8 mouse cellular contexts compared by ENCODE assay signal in the genomic region with DNA sequence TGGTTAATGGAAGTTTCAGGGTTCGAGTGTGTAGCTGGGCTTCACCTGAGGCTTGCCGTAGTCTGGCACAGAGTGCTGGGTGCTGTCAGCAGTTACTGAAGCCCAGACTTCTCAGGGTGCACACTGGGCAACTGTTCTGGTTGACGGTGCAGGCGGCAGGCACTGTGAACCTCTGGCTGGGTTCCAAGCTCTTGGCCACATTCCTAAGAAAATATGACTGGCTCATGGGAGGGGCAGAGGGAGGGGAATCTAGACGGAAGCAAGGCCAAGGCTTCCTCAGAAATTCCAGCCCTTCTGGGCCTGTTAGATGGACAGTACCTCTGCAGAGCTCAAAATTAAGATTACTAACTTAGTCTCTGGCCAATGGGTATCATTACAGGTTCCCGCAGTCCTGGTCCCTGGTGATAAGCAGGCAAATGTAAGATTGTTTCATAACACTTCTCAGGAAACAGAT. TPM values are rescaled to one million over a fixed set of nuclear protein-coding genes. Genes with fewer than 3 reads are reported as not detected.
DNase-seq lines count a peak whose midpoint lies in the region; ATAC-seq lines count a peak whose summit lies in the region.

No protein-coding gene starts in this region.

- peaks cover 17% of the 10 kb centered on the region for H3K36me3 ChIP-seq in forebrain, embryonic 13.5 days (ENCODE audit: poor library complexity, severe bottlenecking)
- peaks cover 6% of the 10 kb centered on the region for H3K36me3 ChIP-seq in forebrain, embryonic 12.5 days (replicated peaks)
- 0 out of 2 replicates have a peak, but pooled peaks cover 3% of the 10 kb centered on the region for H3K36me3 ChIP-seq in embryonic facial prominence, embryonic 12.5 days
- H3K36me3 ChIP-seq in heart, embryonic 14.5 days (ENCODE audit: control insufficient read depth, insufficient read depth, low read length), result 0 out of 2 replicates have a peak, but pooled peaks cover 6% of the 10 kb centered on the region

- peak; percentile 58; the same call in 1 of the 2 replicates for ATAC-seq in forebrain, embryonic 13.5 days
- no peak for ATAC-seq in forebrain, embryonic 12.5 days (ENCODE audit: low FRiP score)
- no peak for ATAC-seq in embryonic facial prominence, embryonic 12.5 days (ENCODE audit: insufficient number of reproducible peaks, insufficient read depth, low FRiP score, low TSS enrichment)
- ATAC-seq in heart, embryonic 14.5 days (ENCODE audit: insufficient number of reproducible peaks, insufficient read depth, low FRiP score, low read depth), result peak; percentile 69
- ATAC-seq in megakaryocyte progenitor cell, adult 5-6 weeks (replicated peaks; ENCODE audit: poor library complexity), result peak; percentile 30
- ATAC-seq in granulocyte monocyte progenitor cell, adult 5-6 weeks (replicated peaks; ENCODE audit: poor library complexity, severe bottlenecking), result no peak

- H3K4me1 ChIP-seq in forebrain, embryonic 13.5 days, result peaks cover 45% of the 10 kb centered on the region
- H3K4me1 ChIP-seq in forebrain, embryonic 12.5 days, result peaks cover 24% of the 10 kb centered on the region
- peaks cover 42% of the 10 kb centered on the region for H3K4me1 ChIP-seq in embryonic facial prominence, embryonic 12.5 days
- H3K4me1 ChIP-seq in heart, embryonic 14.5 days (ENCODE audit: control insufficient read depth in 2 of 2, insufficient read depth in 2 of 2, low read length in 2 of 2), result peaks cover 35 to 52% of the 10 kb centered on the region in 2 experiments

- H3K9ac ChIP-seq in forebrain, embryonic 13.5 days, result no peak overlapping the region
- H3K9ac ChIP-seq in forebrain, embryonic 12.5 days, result no peak overlapping the region
- no peak overlapping the region for H3K9ac ChIP-seq in embryonic facial prominence, embryonic 12.5 days
- H3K9ac ChIP-seq in heart, embryonic 14.5 days (ENCODE audit: low read length), result 0 out of 2 replicates have a peak overlapping the region, but pooled peaks have one; percentile 0

- H3K4me2 ChIP-seq in forebrain, embryonic 13.5 days, result no peak overlapping the region
- no peak overlapping the region for H3K4me2 ChIP-seq in forebrain, embryonic 12.5 days
- no peak overlapping the region for H3K4me2 ChIP-seq in embryonic facial prominence, embryonic 12.5 days (replicated peaks)
- peak overlapping the region; percentile 21; the same call in 1 of the 2 replicates for H3K4me2 ChIP-seq in heart, embryonic 14.5 days (ENCODE audit: low read length)

- H3K9me3 ChIP-seq in forebrain, embryonic 13.5 days (replicated peaks), result no peaks in the 10 kb centered on the region
- H3K9me3 ChIP-seq in forebrain, embryonic 12.5 days, result no peaks in the 10 kb centered on the region
- no peaks in the 10 kb centered on the region for H3K9me3 ChIP-seq in embryonic facial prominence, embryonic 12.5 days
- no peaks in the 10 kb centered on the region for H3K9me3 ChIP-seq in heart, embryonic 14.5 days (ENCODE audit: control insufficient read depth, low read length)

- no peaks in the 10 kb centered on the region for H3K27me3 ChIP-seq in forebrain, embryonic 13.5 days
- no peaks in the 10 kb centered on the region for H3K27me3 ChIP-seq in forebrain, embryonic 12.5 days
- no peaks in the 10 kb centered on the region for H3K27me3 ChIP-seq in embryonic facial prominence, embryonic 12.5 days
- no peaks in the 10 kb centered on the region for H3K27me3 ChIP-seq in heart, embryonic 14.5 days (ENCODE audit: control insufficient read depth, insufficient read depth, low read length)

- peak; percentile 96 for DNase-seq in adipocyte (ENCODE audit: low spot score)
- peak; percentile 96 for DNase-seq in kidney, postnatal 14 days

- 50% methylated on average over 6 of the region's 6 CpGs for WGBS in forebrain, embryonic 13.5 days
- WGBS in forebrain, embryonic 12.5 days, result 66% methylated on average over 6 of the region's 6 CpGs
- WGBS in embryonic facial prominence, embryonic 12.5 days, result 41% methylated on average over 6 of the region's 6 CpGs
- 11% methylated on average over 6 of the region's 6 CpGs for WGBS in heart, embryonic 14.5 days

- no peak overlapping the region for H3K4me3 ChIP-seq in forebrain, embryonic 13.5 days
- no peak overlapping the region for H3K4me3 ChIP-seq in forebrain, embryonic 12.5 days (replicated peaks)
- no peak overlapping the region for H3K4me3 ChIP-seq in embryonic facial prominence, embryonic 12.5 days
- H3K4me3 ChIP-seq in heart, embryonic 14.5 days (ENCODE audit: control insufficient read depth in 1 of 2, insufficient read depth in 1 of 2, low read depth in 1 of 2, low read length in 2 of 2), result no peak overlapping the region

- H3K27ac ChIP-seq in forebrain, embryonic 13.5 days, result peak overlapping the region; percentile 8
- no peak overlapping the region for H3K27ac ChIP-seq in forebrain, embryonic 12.5 days
- H3K27ac ChIP-seq in embryonic facial prominence, embryonic 12.5 days, result 0 out of 2 replicates have a peak overlapping the region, but pooled peaks have one; percentile 38
- H3K27ac ChIP-seq in heart, embryonic 14.5 days (replicated peaks in 1 of 2; ENCODE audit: control insufficient read depth in 1 of 2, insufficient read depth in 1 of 2, low read depth in 2 of 2, low read length in 2 of 2), result peak overlapping the region; percentile 71 to 81

RNA-seq across cellular contexts. Expression of a gene that starts 13.6 kb away (rescaled TPM):
- polyA plus RNA-seq in forebrain, embryonic 13.5 days (2015; fragmentation: Nextera tagmentation; extraction: Ambion mirVana), result 17.8 and 19.2 TPM in 2 replicates
- 22.3 and 24.0 TPM in 2 replicates for polyA plus RNA-seq in forebrain, embryonic 12.5 days (2016; fragmentation: Nextera tagmentation; extraction: Ambion mirVana)
- polyA plus RNA-seq in embryonic facial prominence, embryonic 12.5 days (2016; fragmentation: Nextera tagmentation; extraction: Ambion mirVana), result 20.3 and 21.7 TPM in 2 replicates
- 12.6 and 14.5 TPM in 2 replicates for polyA plus RNA-seq in heart, embryonic 14.5 days (2014; fragmentation: Nextera tagmentation; extraction: Ambion mirVana)
- total RNA-seq in megakaryocyte progenitor cell, adult 5-6 weeks (2015), result 19.4 and 21.7 TPM in 2 replicates
- total RNA-seq in megakaryocyte progenitor cell, adult 5-6 weeks (2017), result 22.9 and 24.9 TPM in 2 replicates
- total RNA-seq in granulocyte monocyte progenitor cell, adult 5-6 weeks (2014; fragmentation: Nextera tagmentation), result 29.6 and 31.9 TPM in 2 replicates
- 16.7 and 21.9 TPM in 2 replicates for total RNA-seq in granulocyte monocyte progenitor cell, adult 5-6 weeks (2017)

Comparison
In these comparisons a context has a peak if more than half of its experiments do, and no peak if none do; other contexts are left out.
1. ATAC-seq: peak in forebrain, embryonic 13.5 days (single experiment), heart, embryonic 14.5 days (single experiment) and megakaryocyte progenitor cell, adult 5-6 weeks (single experiment); none in forebrain, embryonic 12.5 days (single experiment), embryonic facial prominence, embryonic 12.5 days (single experiment) and granulocyte monocyte progenitor cell, adult 5-6 weeks (single experiment).